Mouse (Mus musculus) kidney, postnatal 0 days (tissue): ENCODE measurements around the gene Git1. TPM values are rescaled to one million over a fixed set of nuclear protein-coding genes. Genes with fewer than 3 reads are reported as not detected.

Experiments
- ATAC-seq: fragments of 200-750 bp; cut with Nextera tagmentation; replicated peaks from 2 replicates; pipeline ENCODE4 v1.8.0; 2017; ENCODE audit warnings: low read depth, moderate number of reproducible peaks, moderate TSS enrichment, moderate library complexity; ENCODE audit not compliant: low FRiP score
- DNase-seq: peaks from one replicate; pipeline ENCODE4 v3.0.0-alpha.2; 2016; ENCODE audit warnings: low spot score
- H3K27ac ChIP-seq: fragments of 300-500 bp; sonication (generic); 2 replicates; pipeline ENCODE4 v1.5.1; 2014; ENCODE audit warnings: mild to moderate bottlenecking
- H3K27me3 ChIP-seq: fragments of 300-500 bp; sonication (generic); 2 replicates; pipeline ENCODE4 v1.6.1; 2014; ENCODE audit warnings: low read length, mixed read lengths; ENCODE audit not compliant: insufficient read depth
- H3K36me3 ChIP-seq: fragments of 300-500 bp; sonication (generic); 2 replicates; pipeline ENCODE4 v1.6.1; 2014; ENCODE audit warnings: low read length, mixed read lengths; ENCODE audit not compliant: insufficient read depth
- H3K4me1 ChIP-seq: fragments of 300-500 bp; sonication (generic); replicated peaks from 2 replicates; pipeline ENCODE4 v1.6.1; 2014; ENCODE audit warnings: antibody characterized with exemption, low read length, mixed read lengths; ENCODE audit not compliant: insufficient read depth
- H3K4me2 ChIP-seq: fragments of 300-500 bp; sonication (generic); 2 replicates; pipeline ENCODE4 v1.6.1; 2014; ENCODE audit warnings: mild to moderate bottlenecking, low read length, moderate library complexity, mixed read lengths
- H3K4me3 ChIP-seq: fragments of 300-500 bp; sonication (generic); replicated peaks from 2 replicates; pipeline ENCODE4 v1.5.1; 2014; ENCODE audit warnings: low read depth, low read length
- H3K9ac ChIP-seq: fragments of 300-500 bp; sonication (generic); 2 replicates; pipeline ENCODE4 v1.6.1; 2014; ENCODE audit warnings: low read depth, low read length
- H3K9me3 ChIP-seq: fragments of 300-500 bp; sonication (generic); replicated peaks from 2 replicates; pipeline ENCODE4 v1.6.1; 2016; ENCODE audit warnings: low read length, inconsistent platforms, mixed read lengths
- CTCF ChIP-seq: IDR thresholded peaks from 2 replicates; pipeline ENCODE4 v1.5.1; 2016; ENCODE audit warnings: antibody characterized with exemption, low read depth, mild to moderate bottlenecking, moderate library complexity
- WGBS: fragments of 180-500 bp; shearing (Covaris S2); extraction: QIAGEN DNeasy Blood & Tissue Kit; methylation state at CpG from one replicate; pipeline ENCODE4 v1.1.7; 2014; 5-methylcytosine and 5-hydroxymethylcytosine counted together
- polyA plus RNA-seq: library from polyadenylated mRNA; unstranded; fragments of >200 nt; fragmentation: Nextera tagmentation; extraction: Ambion mirVana; gene quantifications from 2 replicates; pipeline ENCODE4 v1.2.1, GENCODE M21; 2015

Git1 gene
- polyA plus RNA-seq, 1 experiment from 2014 or later = 11.3 TPM

DNA sequence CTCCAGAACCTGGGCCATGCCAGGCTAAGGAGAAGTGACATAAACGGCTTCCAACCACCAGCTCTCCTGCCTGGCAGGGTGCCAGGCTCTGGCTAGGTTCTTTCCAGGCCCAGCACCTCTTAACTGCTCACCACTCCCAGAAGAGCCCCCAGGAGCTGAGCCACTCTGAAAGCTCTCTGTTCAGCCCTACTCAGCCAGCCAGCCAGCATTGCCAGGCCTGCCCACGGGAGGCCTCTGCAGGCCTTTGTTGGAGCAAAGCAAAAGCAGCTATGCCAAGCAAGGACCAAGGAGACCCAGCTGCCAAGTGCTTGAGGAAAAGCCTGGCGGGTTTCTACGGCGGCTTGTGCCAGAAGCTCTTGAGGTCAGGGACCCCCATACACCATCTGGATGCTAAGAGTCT lies 6.6 kb upstream of the Git1 start:
- H3K36me3 ChIP-seq = no peaks in the 10 kb centered on the region
- WGBS = 75% methylated on average over 5 of the region's 5 CpGs
- DNase-seq (no peak), ATAC-seq (no peak)
- no peak overlapping the region for H3K4me3 ChIP-seq
- no peaks in the 10 kb centered on the region for H3K27me3 ChIP-seq
- H3K27ac ChIP-seq = no peak overlapping the region
- no peak overlapping the region for H3K4me2 ChIP-seq
- no peak for TF ChIP-seq CTCF
- no peaks in the 10 kb centered on the region for H3K9me3 ChIP-seq
- peaks cover 20% of the 10 kb centered on the region for H3K4me1 ChIP-seq
- H3K9ac ChIP-seq = no peak overlapping the region

DNA sequence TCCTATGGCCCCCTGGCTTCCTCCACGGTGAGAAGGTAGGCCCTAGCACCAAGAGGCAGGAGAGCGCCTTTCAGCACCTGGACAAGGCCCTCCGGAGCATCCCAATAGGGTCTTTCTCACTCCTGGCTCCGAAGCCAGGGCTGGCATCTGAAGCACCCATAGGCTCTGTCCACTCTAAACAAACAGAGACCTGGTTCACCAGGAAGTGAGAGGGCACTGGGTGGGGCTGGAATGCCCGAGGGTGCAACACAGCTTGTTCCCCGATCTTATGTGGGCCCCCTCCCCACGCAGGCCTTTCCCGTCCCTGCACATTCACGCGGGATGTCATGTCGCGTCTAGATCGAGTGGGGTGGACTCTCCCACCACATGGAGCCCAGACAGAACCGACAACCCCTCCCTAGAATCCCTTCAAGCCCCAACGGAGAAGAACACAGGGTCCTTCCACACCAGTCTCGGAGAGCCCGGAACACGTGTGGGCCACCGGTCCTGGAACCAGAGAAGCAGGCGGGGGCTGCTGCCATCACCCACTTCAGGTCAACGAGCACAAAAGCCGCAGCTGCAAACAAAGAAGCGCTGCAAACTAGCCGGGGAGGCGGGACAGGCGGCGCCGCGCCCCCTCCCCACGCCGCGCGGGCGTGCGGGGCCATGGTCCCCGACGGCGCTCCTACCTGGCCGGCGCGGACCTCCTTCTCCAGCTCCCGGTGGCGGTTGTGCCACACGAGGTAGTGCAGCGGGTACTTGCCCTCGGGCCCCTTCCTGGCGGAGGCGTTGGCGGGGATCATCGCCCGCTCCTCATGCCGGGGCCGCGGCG lies 4.4 kb upstream of the Git1 start:
- Histone ChIP-seq H3K9ac (peak overlapping the region; percentile 75), H3K4me1 (peaks cover 28% of the 10 kb centered on the region), H3K27me3 (no peaks in the 10 kb centered on the region), H3K9me3 (no peaks in the 10 kb centered on the region), H3K4me2 (peak overlapping the region; percentile 100), H3K4me3 (peak overlapping the region; percentile 85), H3K36me3 (no peaks in the 10 kb centered on the region), H3K27ac (no peak overlapping the region)
- no peak for DNase-seq
- TF ChIP-seq CTCF = no peak
- ATAC-seq = no peak
- 4% methylated on average over 54 of the region's 55 CpGs for WGBS

DNA sequence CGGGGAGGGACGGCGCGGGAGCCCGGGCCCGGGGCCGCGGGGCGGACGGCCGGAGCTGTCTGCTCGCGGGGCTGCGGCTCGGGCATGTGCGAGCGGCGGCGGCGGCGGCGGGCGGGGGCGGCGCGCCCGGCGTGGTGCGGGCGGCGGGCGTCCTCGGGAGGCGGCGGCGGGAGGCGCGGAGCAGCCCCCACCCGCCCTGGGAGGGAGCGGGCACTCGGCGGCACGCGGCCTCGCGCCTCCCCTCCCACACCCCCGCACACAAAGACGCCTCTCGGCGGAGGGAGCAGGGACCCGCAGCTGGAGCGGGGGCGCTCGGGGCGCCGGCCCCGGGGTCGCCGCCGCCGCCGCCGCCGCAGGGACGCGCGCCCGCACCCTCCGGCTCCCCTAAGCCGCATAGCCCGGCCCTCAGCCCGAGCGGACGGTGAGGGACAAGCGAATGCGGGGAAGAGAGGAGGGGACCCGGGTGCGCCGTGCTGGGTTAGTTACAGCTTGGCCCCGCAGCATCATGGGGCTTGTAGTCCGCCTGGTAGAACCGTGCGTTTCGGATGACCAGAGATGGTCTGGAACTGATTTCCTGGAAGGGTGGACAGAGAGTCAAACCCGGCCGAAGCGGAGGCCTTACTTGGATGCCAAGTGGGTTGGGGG lies 3.6 kb upstream of the Git1 start, which contains the start of gene Ankrd13b:
TSS of gene Ankrd13b (minus strand) at position 88 of the 645 bp plus-strand sequence.
- peak within 1 kb of the TSS; percentile 75 for H3K9ac ChIP-seq
- under 1% methylated on average over 66 of the region's 87 CpGs for WGBS
- peak; percentile 19; the same call in 1 of the 2 replicates for ATAC-seq

DNA sequence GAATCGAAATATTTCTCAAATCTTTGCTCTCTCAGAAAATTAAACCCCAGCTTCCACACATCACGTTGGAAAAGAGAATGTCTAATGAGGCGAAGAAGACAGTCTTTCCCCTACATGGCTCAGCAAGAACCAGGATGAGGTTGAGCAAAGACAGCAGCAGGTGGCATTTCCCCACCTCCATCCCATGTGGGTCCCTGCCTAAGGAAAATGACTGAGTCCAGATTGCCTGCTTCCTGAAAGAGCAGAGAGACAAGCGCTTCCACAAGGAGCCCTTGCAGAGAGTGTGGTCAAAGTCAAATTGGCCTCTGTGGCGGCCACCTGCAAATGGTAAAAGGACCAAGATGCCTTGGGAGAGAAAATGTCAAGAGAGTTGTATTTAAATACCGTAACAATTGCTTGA lies 2.9 kb upstream of the Git1 start:
- Histone ChIP-seq H3K36me3 (no peaks in the 10 kb centered on the region), H3K4me2 (peak overlapping the region; percentile 100), H3K4me3 (0 out of 2 replicates have a peak overlapping the region, but pooled peaks have one; percentile 85), H3K9ac (no peak overlapping the region), H3K27ac (no peak overlapping the region), H3K27me3 (no peaks in the 10 kb centered on the region), H3K4me1 (peaks cover 42% of the 10 kb centered on the region), H3K9me3 (no peaks in the 10 kb centered on the region)
- no peak for TF ChIP-seq CTCF
- WGBS = 60% methylated on average over 6 of the region's 6 CpGs
- ATAC-seq (no peak), DNase-seq (no peak)

More for the DNA sequence above, 3.6 kb upstream of the Git1 start, which contains the start of gene Ankrd13b:
- DNase-seq = peak; percentile 87
- H3K27ac ChIP-seq = no peak within 1 kb of the TSS
- no peaks in the 10 kb centered on the region for H3K27me3 ChIP-seq
- H3K4me2 ChIP-seq = peak within 1 kb of the TSS; percentile 100
- H3K4me1 ChIP-seq = peaks cover 35% of the 10 kb centered on the region
- no peak for TF ChIP-seq CTCF
- H3K9me3 ChIP-seq = no peaks in the 10 kb centered on the region
- H3K36me3 ChIP-seq = no peaks in the 10 kb centered on the region
- H3K4me3 ChIP-seq = peak within 1 kb of the TSS; percentile 85

DNA sequence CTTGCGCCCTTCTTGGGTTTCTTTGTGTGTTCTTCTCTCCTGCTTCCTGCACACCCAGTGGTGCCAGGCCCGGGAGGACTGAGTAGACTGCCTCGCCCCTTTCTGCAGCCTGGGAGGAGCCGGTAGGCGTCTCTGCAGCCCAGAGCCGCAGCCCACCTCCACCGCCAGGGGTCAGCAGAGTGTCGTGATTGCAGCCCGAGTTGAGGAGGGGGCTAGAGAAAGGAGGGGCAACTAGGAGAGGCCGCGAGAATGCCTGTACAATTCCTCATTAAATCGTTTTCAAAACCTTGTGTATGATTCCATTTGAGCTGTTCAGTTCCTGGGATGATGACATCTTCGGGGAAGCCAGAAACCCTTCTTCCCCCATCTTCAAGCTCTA lies 2.2 kb upstream of the Git1 start:
- Histone ChIP-seq H3K27ac (peak overlapping the region; percentile 95), H3K27me3 (no peaks in the 10 kb centered on the region), H3K9ac (no peak overlapping the region; the same call in 1 of the 2 replicates), H3K4me2 (peak overlapping the region; percentile 95), H3K4me3 (peak overlapping the region; percentile 91), H3K9me3 (no peaks in the 10 kb centered on the region), H3K4me1 (peaks cover 43% of the 10 kb centered on the region), H3K36me3 (no peaks in the 10 kb centered on the region)
- TF ChIP-seq CTCF = peak; percentile 99
- WGBS = 0% methylated on average over 13 of the region's 13 CpGs
- ATAC-seq = peak; percentile 48
- DNase-seq = peak; percentile 96

DNA sequence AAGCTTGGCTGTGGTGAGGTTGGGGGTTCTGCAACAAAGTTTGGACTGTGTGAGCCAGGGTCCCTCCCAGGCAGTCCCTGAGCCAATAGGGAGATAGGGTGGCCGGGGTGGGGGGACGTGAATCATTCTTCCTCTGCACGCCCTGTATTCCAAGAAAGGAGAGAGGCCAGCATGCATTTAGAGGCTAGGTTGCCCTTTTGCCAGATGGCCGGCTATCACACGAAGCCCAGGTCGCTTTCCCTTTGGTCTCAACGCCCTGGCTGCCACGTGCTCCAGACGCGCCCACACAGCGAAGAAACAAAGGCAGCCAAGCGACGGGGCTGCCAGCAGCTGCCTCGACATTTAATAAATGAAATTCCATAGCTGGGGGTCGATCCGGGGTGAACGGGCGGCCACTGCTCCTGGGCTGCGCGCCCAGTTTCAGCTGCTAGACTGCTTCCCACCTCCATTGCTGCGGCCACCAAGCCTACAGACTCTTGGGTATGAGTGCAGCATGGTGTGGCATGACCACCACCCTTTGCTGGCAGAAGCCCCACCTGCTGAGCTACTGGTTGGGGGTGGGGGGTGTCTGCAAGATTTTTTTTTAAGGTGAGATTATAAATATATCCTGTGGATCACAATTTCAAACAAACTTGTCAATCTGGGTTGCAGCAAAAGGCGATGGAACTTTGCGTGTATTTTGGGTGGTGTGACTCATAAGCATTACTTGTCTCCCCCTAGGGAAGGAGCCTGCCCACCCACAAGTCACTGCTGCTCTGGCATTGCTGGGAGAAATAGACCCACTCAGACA lies 1.7 kb upstream of the Git1 start:
- no peak for TF ChIP-seq CTCF

More for the DNA sequence above, 1.7 kb upstream of the Git1 start:
- Histone ChIP-seq H3K4me3 (peak overlapping the region; percentile 91), H3K9ac (peak overlapping the region; percentile 20; the same call in 1 of the 2 replicates), H3K4me2 (peak overlapping the region; percentile 95), H3K27ac (peak overlapping the region; percentile 95), H3K36me3 (no peaks in the 10 kb centered on the region), H3K4me1 (peaks cover 43% of the 10 kb centered on the region), H3K9me3 (no peaks in the 10 kb centered on the region), H3K27me3 (no peaks in the 10 kb centered on the region)
- WGBS = under 1% methylated on average over 23 of the region's 23 CpGs
- DNase-seq (peak; percentile 88), ATAC-seq (no peak; the same call in 1 of the 2 replicates)
